Mouse (Mus musculus) neural tube, embryonic 11.5 days (tissue): ENCODE measurements around the gene Bag2. TPM values are rescaled to one million over a fixed set of nuclear protein-coding genes. Genes with fewer than 3 reads are reported as not detected.

Experiments
- ATAC-seq: fragments of 200-750 bp; cut with Nextera tagmentation; 2 replicates; pipeline ENCODE4 v1.8.0; 2017; ENCODE audit warnings: moderate number of reproducible peaks, mild to moderate bottlenecking, moderate TSS enrichment, moderate library complexity; ENCODE audit not compliant: insufficient read depth, low FRiP score, low TSS enrichment
- DNase-seq: peaks from one replicate; pipeline ENCODE4 v3.0.0-alpha.2; 2015; ENCODE audit warnings: low spot score
- H3K27ac ChIP-seq: fragments of 300-500 bp; sonication (generic); 2 replicates; pipeline ENCODE4 v1.5.1; 2014; ENCODE audit warnings: low read depth, mild to moderate bottlenecking, low read length
- H3K27me3 ChIP-seq: fragments of 300-500 bp; sonication (generic); 2 replicates; pipeline ENCODE4 v1.6.1; 2014; ENCODE audit warnings: mild to moderate bottlenecking, low read length, mixed read lengths; ENCODE audit not compliant: control insufficient read depth, insufficient read depth
- H3K36me3 ChIP-seq: fragments of 300-500 bp; sonication (generic); 2 replicates; pipeline ENCODE4 v1.6.1; 2014; ENCODE audit warnings: mild to moderate bottlenecking, low read length, moderate library complexity, mixed read lengths; ENCODE audit not compliant: control insufficient read depth, insufficient read depth
- H3K4me1 ChIP-seq: fragments of 300-500 bp; sonication (generic); 2 replicates; pipeline ENCODE4 v1.6.1; 2014; ENCODE audit warnings: low read length, mixed read lengths; ENCODE audit not compliant: control insufficient read depth, insufficient read depth
- H3K4me2 ChIP-seq: fragments of 300-500 bp; sonication (generic); 2 replicates; pipeline ENCODE4 v1.6.1; 2014; ENCODE audit warnings: low read depth, mild to moderate bottlenecking, moderate library complexity
- H3K4me3 ChIP-seq: fragments of 300-500 bp; sonication (generic); 2 replicates; pipeline ENCODE4 v1.5.1; 2014; ENCODE audit warnings: low read depth, low read length
- H3K9ac ChIP-seq: fragments of 300-500 bp; sonication (generic); 2 replicates; pipeline ENCODE4 v1.6.1; 2014; ENCODE audit warnings: mild to moderate bottlenecking, low read length
- H3K9me3 ChIP-seq: fragments of 300-500 bp; sonication (generic); 2 replicates; pipeline ENCODE4 v1.6.1; 2016; ENCODE audit warnings: low read length; ENCODE audit not compliant: control insufficient read depth
- WGBS: fragments of 180-500 bp; shearing (Covaris S2); extraction: QIAGEN DNeasy Blood & Tissue Kit; methylation state at CpG from one replicate; pipeline ENCODE4 v1.1.7; 2014; 5-methylcytosine and 5-hydroxymethylcytosine counted together
- polyA plus RNA-seq: library from polyadenylated mRNA; unstranded; fragments of >200 nt; fragmentation: Nextera tagmentation; extraction: Ambion mirVana; gene quantifications from 2 replicates; pipeline ENCODE4 v1.2.1, GENCODE M21; 2014

The Bag2 gene
- polyA plus RNA-seq, 1 experiment from 2014 or later: 29.5 TPM

- Histone ChIP-seq H3K9ac (peak within 1 kb of the TSS; percentile 91), H3K4me3 (peak within 1 kb of the TSS; percentile 75), H3K4me2 (peak within 1 kb of the TSS; percentile 67), H3K27me3 (no peaks in the 10 kb centered on the region), H3K4me1 (no peaks in the 10 kb centered on the region), H3K36me3 (peaks cover 7% of the 10 kb centered on the region), H3K27ac (peak within 1 kb of the TSS; percentile 88), H3K9me3 (no peaks in the 10 kb centered on the region)
- ATAC-seq: peak; percentile 94
- under 1% methylated on average over 53 of the region's 54 CpGs for WGBS
- peak; percentile 90 for DNase-seq
Observed at GRCm38 (mm10) chr1:33719733-33720225, 37.8 kb downstream of the Bag2 start, which contains the start of gene Rab23. Gene Rab23, plus strand, starts transcription at chr1:33719887.

- Histone ChIP-seq H3K27ac (no peak overlapping the region), H3K4me3 (no peak overlapping the region), H3K27me3 (no peaks in the 10 kb centered on the region), H3K4me1 (no peaks in the 10 kb centered on the region), H3K9ac (no peak overlapping the region), H3K4me2 (no peak overlapping the region), H3K36me3 (no peaks in the 10 kb centered on the region), H3K9me3 (no peaks in the 10 kb centered on the region)
- ATAC-seq (no peak), DNase-seq (no peak)
- WGBS: 93% methylated on average over 1 of the region's 1 CpGs
Observed at GRCm38 (mm10) chr1:33717636-33718035, 40.0 kb downstream of the Bag2 start.

GRCm38 (mm10) chr1:33714796-33715195, 42.8 kb downstream of the Bag2 start:
- ATAC-seq (0 out of 2 replicates have a peak, but pooled peaks have one; percentile 46), DNase-seq (peak; percentile 51)
- H3K27me3 ChIP-seq: no peaks in the 10 kb centered on the region
- no peak overlapping the region for H3K4me3 ChIP-seq
- no peak overlapping the region for H3K27ac ChIP-seq
- H3K4me2 ChIP-seq: peak overlapping the region; percentile 15; the same call in 1 of the 2 replicates
- 5% methylated on average over 10 of the region's 10 CpGs for WGBS
- no peaks in the 10 kb centered on the region for H3K36me3 ChIP-seq
- H3K9ac ChIP-seq: no peak overlapping the region
- H3K4me1 ChIP-seq: no peaks in the 10 kb centered on the region
- H3K9me3 ChIP-seq: no peaks in the 10 kb centered on the region

GRCm38 (mm10) chr1:33712026-33712425, 45.6 kb downstream of the Bag2 start:
- Histone ChIP-seq H3K27ac (no peak overlapping the region), H3K4me1 (no peaks in the 10 kb centered on the region), H3K27me3 (no peaks in the 10 kb centered on the region), H3K9ac (no peak overlapping the region), H3K4me3 (no peak overlapping the region), H3K36me3 (no peaks in the 10 kb centered on the region), H3K4me2 (no peak overlapping the region), H3K9me3 (no peaks in the 10 kb centered on the region)
- 92% methylated on average over 5 of the region's 5 CpGs for WGBS
- no peak for DNase-seq
- no peak for ATAC-seq

GRCm38 (mm10) chr1:33709615-33710014, 48.0 kb downstream of the Bag2 start:
- ATAC-seq (no peak), DNase-seq (no peak)
- Histone ChIP-seq H3K4me3 (no peak overlapping the region), H3K27ac (no peak overlapping the region), H3K9me3 (no peaks in the 10 kb centered on the region), H3K9ac (no peak overlapping the region), H3K36me3 (no peaks in the 10 kb centered on the region), H3K27me3 (no peaks in the 10 kb centered on the region), H3K4me2 (no peak overlapping the region), H3K4me1 (no peaks in the 10 kb centered on the region)
- WGBS: 78% methylated on average over 2 of the region's 2 CpGs

- no peak overlapping the region for H3K27ac ChIP-seq
- DNase-seq (no peak), ATAC-seq (no peak)
- H3K36me3 ChIP-seq: no peaks in the 10 kb centered on the region
- no peaks in the 10 kb centered on the region for H3K27me3 ChIP-seq
- H3K4me1 ChIP-seq: no peaks in the 10 kb centered on the region
- H3K9me3 ChIP-seq: no peaks in the 10 kb centered on the region
- no peak overlapping the region for H3K4me2 ChIP-seq
- WGBS: 95% methylated on average over 3 of the region's 3 CpGs
- no peak overlapping the region for H3K9ac ChIP-seq
- H3K4me3 ChIP-seq: no peak overlapping the region
Observed at GRCm38 (mm10) chr1:33701244-33701643, 56.4 kb downstream of the Bag2 start.

- Histone ChIP-seq H3K27ac (no peak overlapping the region), H3K9me3 (no peaks in the 10 kb centered on the region), H3K27me3 (no peaks in the 10 kb centered on the region), H3K9ac (no peak overlapping the region), H3K4me3 (no peak overlapping the region), H3K4me1 (no peaks in the 10 kb centered on the region), H3K36me3 (no peaks in the 10 kb centered on the region), H3K4me2 (no peak overlapping the region)
- DNase-seq: no peak
- WGBS: 81% methylated on average over 2 of the region's 2 CpGs
- ATAC-seq: no peak
Observed at GRCm38 (mm10) chr1:33696016-33696415, 61.6 kb downstream of the Bag2 start.

Other genes starting within 250 kb of the Bag2 start
- gene Prim2, start 88.0 kb downstream of the Bag2 start, polyA plus RNA-seq: 41.9 and 47.9 TPM in 2 replicates
- gene Rab23, start 37.9 kb downstream of the Bag2 start, polyA plus RNA-seq: 26.2 and 27.5 TPM in 2 replicates
- 47.5 and 50.1 TPM in 2 replicates for gene Zfp451, start 56.8 kb upstream of the Bag2 start, polyA plus RNA-seq
- 2.1 and 2.8 TPM in 2 replicates for gene Bend6, start 150.0 kb upstream of the Bag2 start, polyA plus RNA-seq
- gene Dst, start 150.4 kb upstream of the Bag2 start, polyA plus RNA-seq: 42.2 and 46.2 TPM in 2 replicates